ENCODE assay signal across 13 mouse cellular contexts in the genomic region with DNA sequence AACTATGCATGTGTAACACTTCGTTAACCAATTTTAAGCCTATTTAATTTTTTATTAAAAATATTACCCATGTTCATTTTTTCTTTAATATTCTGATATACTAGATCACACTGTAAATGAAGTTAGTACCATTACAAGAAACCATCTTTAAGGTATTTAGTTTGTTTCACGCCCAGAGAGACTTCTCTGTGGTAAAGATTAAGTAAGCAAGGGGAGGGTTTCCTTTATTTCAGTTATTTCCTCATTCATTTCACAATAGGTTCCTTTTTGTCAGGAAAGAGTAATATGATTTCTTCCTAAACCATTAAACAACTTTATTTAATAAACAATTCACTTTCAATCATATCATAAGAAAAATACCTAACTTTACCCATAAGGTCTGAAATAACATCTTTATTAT.
"Had no signal": no experiment of that assay in that cellular context is flagged by ENCODE, and none has a peak within 500 bp of the region (broad histone marks: within the 10 kb centered on the region; RNA-seq: fewer than 3 reads in every experiment).

No protein-coding gene starts in this region.

- DNase-seq: lung, adult 18-20 months; lung, embryonic 14.5 days; lung, postnatal 4 days; midbrain, embryonic 14.5 days; retina, postnatal 1 day; right cerebral cortex, adult 18-20 months; right cerebral cortex, postnatal 25 days; right cerebral cortex, postnatal 4 days; spleen, adult 18-20 months; thymus, adult 18-20 months; thymus, postnatal 14 days; thymus, postnatal 36 days had no signal

- ATAC-seq: midbrain, embryonic 16.5 days had no signal
